Mouse (Mus musculus) hindbrain, embryonic 16.5 days (tissue): ENCODE results near the gene Angptl2. TPM values are rescaled to one million over a fixed set of nuclear protein-coding genes. Genes with fewer than 3 reads are reported as not detected.

Source experiments
- ATAC-seq: fragments of 200-750 bp; cut with Nextera tagmentation; 2 replicates; pipeline ENCODE4 v1.8.0; 2017; ENCODE audit warnings: moderate TSS enrichment, moderate library complexity
- H3K27ac ChIP-seq: fragments of 300-500 bp; sonication (generic); 2 replicates; pipeline ENCODE4 v1.5.1; 2014; ENCODE audit warnings: low read depth, mild to moderate bottlenecking, control low read depth, low read length, moderate library complexity
- H3K27me3 ChIP-seq: fragments of 300-500 bp; sonication (generic); replicated peaks from 2 replicates; pipeline ENCODE4 v1.6.1; 2014; ENCODE audit warnings: low read length; ENCODE audit not compliant: control insufficient read depth, insufficient read depth
- H3K36me3 ChIP-seq: fragments of 300-500 bp; sonication (generic); 2 replicates; pipeline ENCODE4 v1.6.1; 2014; ENCODE audit warnings: mild to moderate bottlenecking, low read length, moderate library complexity, mixed read lengths; ENCODE audit not compliant: control insufficient read depth, insufficient read depth
- H3K4me1 ChIP-seq: fragments of 300-500 bp; sonication (generic); 2 replicates; pipeline ENCODE4 v1.6.1; 2014; ENCODE audit warnings: low read depth, low read length; ENCODE audit not compliant: control insufficient read depth, insufficient read depth
- H3K4me2 ChIP-seq: fragments of 300-500 bp; sonication (generic); 2 replicates; pipeline ENCODE4 v1.6.1; 2014; ENCODE audit warnings: mild to moderate bottlenecking, low read length, control low read depth, moderate library complexity
- H3K4me3 ChIP-seq: fragments of 300-500 bp; sonication (generic); 2 replicates; pipeline ENCODE4 v1.5.1; 2014; ENCODE audit warnings: mild to moderate bottlenecking, low read length, control low read depth, moderate library complexity
- H3K9ac ChIP-seq: fragments of 300-500 bp; sonication (generic); 2 replicates; pipeline ENCODE4 v1.6.1; 2014; ENCODE audit warnings: low read depth, mild to moderate bottlenecking, control low read depth, low read length, moderate library complexity
- H3K9me3 ChIP-seq: fragments of 300-500 bp; sonication (generic); 2 replicates; pipeline ENCODE4 v1.6.1; 2014; ENCODE audit warnings: mild to moderate bottlenecking, low read length, moderate library complexity; ENCODE audit not compliant: control insufficient read depth
- WGBS: fragments of 180-500 bp; shearing (Covaris S2); extraction: QIAGEN DNeasy Blood & Tissue Kit; methylation state at CpG from one replicate; pipeline ENCODE4 v1.1.7; 2014; 5-methylcytosine and 5-hydroxymethylcytosine counted together
- polyA plus RNA-seq: library from polyadenylated mRNA; unstranded; fragments of >200 nt; fragmentation: Nextera tagmentation; extraction: Ambion mirVana; gene quantifications from 2 replicates; pipeline ENCODE4 v1.2.1, GENCODE M21; 2015

Gene Angptl2
- polyA plus RNA-seq, 1 experiment from 2014 or later, result 13.4 TPM

GRCm38 (mm10) chr2:33221339-33221900, 5.6 kb downstream of the Angptl2 start:
- H3K36me3 ChIP-seq, result no peaks in the 10 kb centered on the region
- H3K9me3 ChIP-seq, result no peaks in the 10 kb centered on the region
- H3K4me1 ChIP-seq, result peaks cover 14% of the 10 kb centered on the region
- WGBS, result 87% methylated on average over 11 of the region's 11 CpGs
- H3K4me2 ChIP-seq, result no peak overlapping the region
- H3K27me3 ChIP-seq, result no peaks in the 10 kb centered on the region
- no peak overlapping the region for H3K27ac ChIP-seq
- no peak overlapping the region for H3K4me3 ChIP-seq
- ATAC-seq, result no peak
- no peak overlapping the region for H3K9ac ChIP-seq

DNA sequence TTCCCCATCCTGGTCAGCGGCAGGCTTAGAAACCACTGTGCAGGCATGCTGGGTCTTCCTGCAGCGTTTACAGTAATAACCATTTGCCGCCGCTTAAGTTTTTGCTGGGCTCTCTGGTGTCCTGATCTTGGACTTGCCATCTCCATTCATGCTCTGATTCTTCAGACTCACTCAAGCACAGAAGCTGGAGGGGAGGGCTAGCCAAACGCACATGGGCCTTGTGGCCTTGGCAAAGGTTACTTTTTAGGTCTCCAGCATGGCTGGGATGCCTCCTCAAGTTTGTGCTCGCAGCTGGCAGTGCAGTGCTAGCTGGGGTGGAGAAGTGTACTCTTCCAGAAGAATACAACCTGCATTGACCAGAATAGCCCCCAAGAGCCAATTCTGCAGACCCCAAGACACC, 6.6 kb downstream of the Angptl2 start:
- WGBS, result 81% methylated on average over 6 of the region's 6 CpGs
- Histone ChIP-seq H3K4me2 (no peak overlapping the region), H3K9me3 (no peaks in the 10 kb centered on the region), H3K36me3 (no peaks in the 10 kb centered on the region), H3K27me3 (no peaks in the 10 kb centered on the region), H3K9ac (no peak overlapping the region), H3K27ac (no peak overlapping the region), H3K4me3 (no peak overlapping the region), H3K4me1 (peaks cover 4% of the 10 kb centered on the region; the same call in 1 of the 2 replicates)
- ATAC-seq, result no peak

DNA sequence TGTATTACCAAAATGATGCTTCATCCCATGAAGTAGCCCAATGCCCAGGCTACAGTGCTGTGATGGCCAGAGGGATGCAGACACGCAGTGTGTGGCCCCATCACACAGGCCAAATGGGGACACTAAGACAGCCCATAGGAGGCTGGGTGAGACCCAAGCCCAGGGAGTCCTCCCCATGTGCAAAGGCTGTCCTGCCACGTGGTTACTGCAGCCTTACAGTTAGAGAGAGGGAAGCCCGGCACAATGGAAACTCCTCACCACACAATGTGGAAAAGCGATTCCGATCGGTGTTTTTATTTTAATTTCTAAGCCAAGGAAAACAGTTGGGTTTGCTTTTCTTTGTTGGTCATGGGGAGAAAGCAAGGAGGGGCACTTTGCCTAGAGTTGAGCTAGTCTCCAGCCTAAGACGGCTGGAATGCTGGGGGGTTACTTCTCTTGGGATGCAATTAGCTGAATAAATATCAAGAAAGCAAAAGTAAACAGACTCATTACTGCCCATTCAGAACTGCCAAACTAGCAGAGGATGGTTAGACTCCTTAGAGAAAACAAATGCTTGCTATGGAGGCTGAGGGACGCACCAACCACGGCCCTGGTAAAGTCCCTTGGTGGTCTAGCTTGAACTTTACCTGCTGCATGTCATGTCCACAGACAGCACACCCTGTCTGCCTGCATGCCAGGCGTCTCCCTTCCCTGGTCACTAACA, 7.9 kb downstream of the Angptl2 start:
- no peak for ATAC-seq
- 81% methylated on average over 10 of the region's 10 CpGs for WGBS
- no peak overlapping the region; the same call in 1 of the 2 replicates for H3K27ac ChIP-seq

GRCm38 (mm10) chr2:33225921-33226320, 10.1 kb downstream of the Angptl2 start:
- Histone ChIP-seq H3K4me1 (no peaks in the 10 kb centered on the region), H3K9ac (no peak overlapping the region), H3K27me3 (no peaks in the 10 kb centered on the region), H3K9me3 (no peaks in the 10 kb centered on the region), H3K27ac (no peak overlapping the region), H3K36me3 (peaks cover 5% of the 10 kb centered on the region; the same call in 1 of the 2 replicates), H3K4me2 (no peak overlapping the region), H3K4me3 (no peak overlapping the region)
- no peak for ATAC-seq
- WGBS, result 96% methylated on average over 7 of the region's 7 CpGs

More for the DNA sequence above, 7.9 kb downstream of the Angptl2 start:
- Histone ChIP-seq H3K9me3 (no peaks in the 10 kb centered on the region), H3K4me3 (no peak overlapping the region), H3K27me3 (no peaks in the 10 kb centered on the region), H3K9ac (no peak overlapping the region), H3K4me1 (peaks cover 4% of the 10 kb centered on the region; the same call in 1 of the 2 replicates), H3K4me2 (no peak overlapping the region), H3K36me3 (peaks cover 3% of the 10 kb centered on the region; the same call in 1 of the 2 replicates)

GRCm38 (mm10) chr2:33228077-33228476, 12.2 kb downstream of the Angptl2 start:
- Histone ChIP-seq H3K4me2 (no peak overlapping the region), H3K27ac (no peak overlapping the region), H3K9me3 (no peaks in the 10 kb centered on the region), H3K36me3 (peaks cover 5% of the 10 kb centered on the region; the same call in 1 of the 2 replicates), H3K4me3 (no peak overlapping the region), H3K9ac (no peak overlapping the region), H3K27me3 (no peaks in the 10 kb centered on the region), H3K4me1 (no peaks in the 10 kb centered on the region)
- 92% methylated on average over 11 of the region's 11 CpGs for WGBS
- no peak for ATAC-seq

GRCm38 (mm10) chr2:33228551-33228950, 12.7 kb downstream of the Angptl2 start:
- no peak overlapping the region for H3K4me2 ChIP-seq
- ATAC-seq, result no peak
- WGBS, result 93% methylated on average over 15 of the region's 15 CpGs
- H3K4me1 ChIP-seq, result no peaks in the 10 kb centered on the region
- no peak overlapping the region for H3K4me3 ChIP-seq
- no peak overlapping the region for H3K9ac ChIP-seq
- peaks cover 5% of the 10 kb centered on the region; the same call in 1 of the 2 replicates for H3K36me3 ChIP-seq
- no peaks in the 10 kb centered on the region for H3K27me3 ChIP-seq
- H3K9me3 ChIP-seq, result no peaks in the 10 kb centered on the region
- H3K27ac ChIP-seq, result no peak overlapping the region

DNA sequence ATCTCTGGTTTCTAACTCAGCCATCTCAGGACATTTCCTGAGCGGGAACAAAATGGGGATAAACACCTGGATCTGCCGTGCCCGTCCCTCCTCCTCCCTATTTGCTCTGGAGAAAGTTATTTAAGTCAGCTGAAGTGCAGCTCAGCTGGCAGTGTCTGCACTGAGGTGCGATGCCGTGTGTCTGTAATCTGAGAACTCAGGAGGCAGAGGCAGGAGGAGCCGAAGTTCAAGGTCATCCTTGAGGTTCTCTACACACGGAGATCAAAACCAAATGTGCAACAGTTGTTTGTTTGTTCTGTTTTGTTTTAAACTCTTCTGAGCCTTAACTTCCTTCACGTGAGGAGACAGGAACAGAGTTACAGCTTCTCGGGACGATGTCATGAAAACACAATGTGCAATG, 14.8 kb downstream of the Angptl2 start:
- Histone ChIP-seq H3K27me3 (no peaks in the 10 kb centered on the region), H3K27ac (no peak overlapping the region), H3K36me3 (peaks cover 5% of the 10 kb centered on the region; the same call in 1 of the 2 replicates), H3K4me1 (peaks cover 9% of the 10 kb centered on the region; the same call in 1 of the 2 replicates), H3K9ac (no peak overlapping the region), H3K4me3 (no peak overlapping the region), H3K9me3 (no peaks in the 10 kb centered on the region), H3K4me2 (no peak overlapping the region)
- 78% methylated on average over 10 of the region's 10 CpGs for WGBS
- no peak for ATAC-seq

- Histone ChIP-seq H3K9ac (no peak overlapping the region), H3K36me3 (peaks cover 5% of the 10 kb centered on the region; the same call in 1 of the 2 replicates), H3K27ac (no peak overlapping the region), H3K4me1 (peaks cover 12% of the 10 kb centered on the region; the same call in 1 of the 2 replicates), H3K27me3 (no peaks in the 10 kb centered on the region), H3K9me3 (no peaks in the 10 kb centered on the region), H3K4me3 (no peak overlapping the region), H3K4me2 (no peak overlapping the region)
- 49% methylated on average over 2 of the region's 2 CpGs for WGBS
- ATAC-seq, result no peak
Measured at GRCm38 (mm10) chr2:33231788-33232187, 15.9 kb downstream of the Angptl2 start.

- peaks cover 5% of the 10 kb centered on the region; the same call in 1 of the 2 replicates for H3K36me3 ChIP-seq
- WGBS, result 77% methylated on average over 6 of the region's 6 CpGs
- peaks cover 14% of the 10 kb centered on the region; the same call in 1 of the 2 replicates for H3K4me1 ChIP-seq
- no peak overlapping the region for H3K27ac ChIP-seq
- ATAC-seq, result no peak
- no peak overlapping the region for H3K4me3 ChIP-seq
- H3K4me2 ChIP-seq, result no peak overlapping the region
- no peaks in the 10 kb centered on the region for H3K9me3 ChIP-seq
- H3K9ac ChIP-seq, result no peak overlapping the region
- no peaks in the 10 kb centered on the region for H3K27me3 ChIP-seq
Measured at GRCm38 (mm10) chr2:33232782-33233570, 17.1 kb downstream of the Angptl2 start.
